Mouse (Mus musculus) forebrain, embryonic 14.5 days (tissue): ENCODE data around the gene Pam. TPM values are rescaled to one million over a fixed set of nuclear protein-coding genes. Genes with fewer than 3 reads are reported as not detected.

Source experiments
- ATAC-seq: fragments of 200-750 bp; cut with Nextera tagmentation; 2 replicates; pipeline ENCODE4 v1.8.0; 2017; ENCODE audit warnings: mild to moderate bottlenecking, moderate library complexity
- DNase-seq: peaks from one replicate; pipeline ENCODE4 v3.0.0-alpha.2; 2015; ENCODE audit warnings: low spot score
- H3K27ac ChIP-seq: fragments of 300-500 bp; sonication (generic); 2 replicates; pipeline ENCODE4 v1.5.1; 2014; ENCODE audit warnings: low read depth, mild to moderate bottlenecking, control low read depth, low read length, moderate library complexity
- H3K27me3 ChIP-seq: fragments of 300-500 bp; sonication (generic); replicated peaks from 2 replicates; pipeline ENCODE4 v1.6.1; 2014; ENCODE audit warnings: low read length, control low read depth, mixed read lengths; ENCODE audit not compliant: control insufficient read depth, insufficient read depth
- H3K36me3 ChIP-seq: fragments of 300-500 bp; sonication (generic); 2 replicates; pipeline ENCODE4 v1.6.1; 2014; ENCODE audit warnings: low read length, control low read depth; ENCODE audit not compliant: control insufficient read depth, insufficient read depth
- H3K4me1 ChIP-seq: fragments of 300-500 bp; sonication (generic); 2 replicates; pipeline ENCODE4 v1.6.1; 2014; ENCODE audit warnings: antibody characterized with exemption, low read length, control low read depth; ENCODE audit not compliant: control insufficient read depth, insufficient read depth
- H3K4me2 ChIP-seq: fragments of 300-500 bp; sonication (generic); 2 replicates; pipeline ENCODE4 v1.6.1; 2014; ENCODE audit warnings: mild to moderate bottlenecking, control low read depth, low read length
- H3K4me3 ChIP-seq: fragments of 300-500 bp; sonication (generic); 2 replicates; pipeline ENCODE4 v1.5.1; 2014; ENCODE audit warnings: low read depth, low read length, control low read depth
- H3K9ac ChIP-seq: fragments of 300-500 bp; sonication (generic); 2 replicates; pipeline ENCODE4 v1.6.1; 2014; ENCODE audit warnings: mild to moderate bottlenecking, low read length, control low read depth, moderate library complexity
- H3K9me3 ChIP-seq: fragments of 300-500 bp; sonication (generic); replicated peaks from 2 replicates; pipeline ENCODE4 v1.6.1; 2016; ENCODE audit warnings: low read length, control low read depth, mixed read lengths; ENCODE audit not compliant: control insufficient read depth
- WGBS: fragments of 180-500 bp; shearing (Covaris S2); extraction: QIAGEN DNeasy Blood & Tissue Kit; methylation state at CpG from one replicate; pipeline ENCODE4 v1.1.7; 2014; 5-methylcytosine and 5-hydroxymethylcytosine counted together
- polyA plus RNA-seq: library from polyadenylated mRNA; unstranded; fragments of >200 nt; fragmentation: Nextera tagmentation; extraction: Ambion mirVana; gene quantifications from 2 replicates; pipeline ENCODE4 v1.2.1, GENCODE M21; 2014

Pam gene
- polyA plus RNA-seq, 1 experiment from 2014 or later = 41.7 TPM

DNA sequence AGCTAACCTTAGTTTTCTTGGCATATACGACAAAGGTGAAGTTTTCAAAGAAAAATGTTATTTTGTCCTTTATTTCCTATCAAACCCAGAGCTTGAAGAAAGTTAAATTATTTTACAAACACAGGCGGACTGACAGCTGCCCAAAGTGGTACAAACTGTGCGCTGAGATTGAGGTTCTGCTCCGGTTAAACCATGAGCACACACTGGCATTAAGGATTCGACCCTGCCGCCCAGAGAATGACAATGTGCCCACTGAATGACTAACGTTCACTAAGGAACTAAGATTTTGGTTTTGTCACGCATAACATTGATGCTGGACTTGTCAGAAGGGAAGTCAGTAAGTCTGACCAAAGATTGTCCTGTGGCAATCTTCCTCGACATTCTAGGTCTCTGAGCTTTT lies 24.0 kb downstream of the Pam start:
- no peaks in the 10 kb centered on the region for H3K4me1 ChIP-seq
- no peak overlapping the region for H3K4me3 ChIP-seq
- H3K27me3 ChIP-seq = no peaks in the 10 kb centered on the region
- no peaks in the 10 kb centered on the region for H3K36me3 ChIP-seq
- DNase-seq (no peak), ATAC-seq (no peak)
- no peak overlapping the region for H3K4me2 ChIP-seq
- H3K9me3 ChIP-seq = no peaks in the 10 kb centered on the region
- no peak overlapping the region for H3K9ac ChIP-seq
- H3K27ac ChIP-seq = no peak overlapping the region
- WGBS = 88% methylated on average over 9 of the region's 9 CpGs

DNA sequence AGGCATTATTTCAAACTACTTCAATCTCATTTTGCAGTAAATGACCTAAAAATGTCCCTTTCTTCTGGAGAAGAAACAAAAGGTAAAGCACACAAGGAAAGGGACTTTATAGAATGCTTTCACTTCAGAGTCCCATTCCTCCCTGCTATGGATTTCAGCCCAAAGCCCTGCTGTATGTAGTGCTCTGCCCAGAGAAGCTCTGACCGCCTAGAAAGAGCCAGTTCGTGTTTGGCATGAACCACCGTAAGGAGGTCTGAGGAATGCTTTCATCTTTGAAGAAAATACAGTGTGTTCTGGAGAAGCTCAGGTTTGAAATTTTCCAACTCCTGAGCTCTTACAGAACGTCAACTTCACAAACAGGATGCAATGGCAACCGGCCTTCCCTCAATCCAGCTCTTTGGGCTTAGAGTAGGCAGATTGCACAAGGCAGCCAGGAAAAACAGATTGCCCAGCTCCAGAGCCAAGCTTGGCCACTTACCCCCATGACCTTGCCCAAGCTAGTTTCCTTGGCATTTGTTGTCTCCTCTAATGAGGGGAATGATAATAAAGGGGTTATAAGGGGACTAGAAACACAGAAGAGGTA lies 24.6 kb downstream of the Pam start:
- WGBS = 57% methylated on average over 5 of the region's 5 CpGs
- H3K9ac ChIP-seq = no peak overlapping the region

DNA sequence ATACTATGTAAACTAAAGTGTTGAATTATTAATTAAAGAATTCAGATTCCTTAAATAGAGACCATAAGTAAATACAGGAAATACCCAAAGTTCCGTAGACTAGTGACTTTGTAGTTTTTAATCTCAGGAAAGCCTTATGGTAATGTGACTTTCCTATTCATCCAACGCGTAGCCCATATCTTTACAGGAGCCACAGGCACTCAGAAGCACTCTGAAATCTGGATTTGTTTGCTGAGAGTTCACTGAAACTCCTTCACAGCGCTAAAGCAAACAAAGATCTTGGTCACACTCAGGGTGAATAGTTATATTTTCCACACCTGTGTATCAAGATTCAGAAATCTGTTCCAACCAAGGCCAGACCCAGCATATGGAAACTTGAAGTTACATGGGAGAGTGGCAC lies 27.3 kb downstream of the Pam start:
- 95% methylated on average over 4 of the region's 4 CpGs for WGBS
- Histone ChIP-seq H3K4me3 (no peak overlapping the region), H3K36me3 (no peaks in the 10 kb centered on the region), H3K9ac (no peak overlapping the region), H3K27me3 (no peaks in the 10 kb centered on the region), H3K4me2 (no peak overlapping the region), H3K4me1 (no peaks in the 10 kb centered on the region), H3K27ac (no peak overlapping the region), H3K9me3 (no peaks in the 10 kb centered on the region)
- ATAC-seq = no peak
- no peak for DNase-seq

More for the DNA sequence above, 24.6 kb downstream of the Pam start:
- Histone ChIP-seq H3K36me3 (no peaks in the 10 kb centered on the region), H3K27ac (no peak overlapping the region), H3K9me3 (no peaks in the 10 kb centered on the region), H3K4me3 (no peak overlapping the region), H3K4me1 (no peaks in the 10 kb centered on the region), H3K27me3 (no peaks in the 10 kb centered on the region), H3K4me2 (no peak overlapping the region)
- no peak for ATAC-seq
- DNase-seq = no peak

DNA sequence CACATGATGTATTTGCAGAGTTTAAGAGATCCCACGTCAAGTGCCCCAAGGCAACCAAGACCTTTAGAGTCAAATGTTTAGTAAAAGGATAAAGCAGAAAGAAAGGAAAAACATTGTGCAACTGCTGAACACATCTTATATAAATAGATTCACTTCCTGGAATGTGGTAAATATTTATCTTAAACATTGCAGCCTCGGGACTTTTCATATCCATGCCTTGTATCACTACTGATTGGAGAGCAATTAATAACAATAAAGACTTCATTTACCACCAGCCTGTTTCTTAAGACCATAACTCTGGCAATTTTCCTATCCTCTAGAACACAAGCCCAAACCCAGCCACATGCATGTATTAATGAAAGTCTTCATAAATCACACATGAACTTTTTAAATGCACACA lies 33.4 kb downstream of the Pam start:
- 79% methylated on average over 2 of the region's 2 CpGs for WGBS
- DNase-seq (no peak), ATAC-seq (no peak)
- H3K4me3 ChIP-seq = no peak overlapping the region
- H3K36me3 ChIP-seq = no peaks in the 10 kb centered on the region
- H3K4me2 ChIP-seq = no peak overlapping the region
- H3K27ac ChIP-seq = no peak overlapping the region
- H3K9ac ChIP-seq = no peak overlapping the region
- H3K4me1 ChIP-seq = 0 out of 2 replicates have a peak, but pooled peaks cover 3% of the 10 kb centered on the region
- H3K27me3 ChIP-seq = no peaks in the 10 kb centered on the region
- no peaks in the 10 kb centered on the region for H3K9me3 ChIP-seq

GRCm38 (mm10) chr1:98059401-98059800 lies 36.0 kb downstream of the Pam start:
- ATAC-seq (no peak), DNase-seq (no peak)
- H3K4me1 ChIP-seq = peaks cover 3% of the 10 kb centered on the region; the same call in 1 of the 2 replicates
- H3K27ac ChIP-seq = no peak overlapping the region
- no peaks in the 10 kb centered on the region for H3K36me3 ChIP-seq
- no peaks in the 10 kb centered on the region for H3K27me3 ChIP-seq
- WGBS = 85% methylated on average over 1 of the region's 1 CpGs
- no peaks in the 10 kb centered on the region for H3K9me3 ChIP-seq
- H3K4me2 ChIP-seq = no peak overlapping the region
- no peak overlapping the region for H3K9ac ChIP-seq
- H3K4me3 ChIP-seq = no peak overlapping the region

- Histone ChIP-seq H3K4me3 (no peak overlapping the region), H3K36me3 (no peaks in the 10 kb centered on the region), H3K4me2 (no peak overlapping the region), H3K9ac (no peak overlapping the region), H3K27ac (no peak overlapping the region), H3K4me1 (peaks cover 7% of the 10 kb centered on the region), H3K9me3 (no peaks in the 10 kb centered on the region), H3K27me3 (no peaks in the 10 kb centered on the region)
- ATAC-seq (no peak), DNase-seq (no peak)
- WGBS = 50% methylated on average over 11 of the region's 11 CpGs
Observed at GRCm38 (mm10) chr1:98056996-98057945, 38.2 kb downstream of the Pam start.

DNA sequence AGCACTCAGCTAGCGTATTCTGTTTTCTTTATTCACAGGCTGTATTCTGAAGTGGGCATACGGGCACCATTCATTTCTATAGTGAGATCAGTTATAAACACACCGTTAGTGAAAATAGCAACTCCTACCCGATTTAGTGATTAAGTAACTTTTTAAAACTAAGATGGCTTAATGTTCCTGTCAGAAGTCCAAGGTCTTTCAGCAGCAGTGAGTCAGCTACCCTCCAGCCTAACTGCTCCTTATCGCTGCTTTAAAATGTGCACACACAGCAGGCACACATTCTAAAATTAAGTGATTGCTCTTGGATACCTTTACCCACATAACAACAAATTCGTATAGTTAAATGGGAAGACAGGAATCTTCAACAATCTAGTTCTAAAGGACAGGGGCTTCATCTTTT lies 39.2 kb downstream of the Pam start:
- no peak overlapping the region for H3K4me2 ChIP-seq
- no peaks in the 10 kb centered on the region for H3K9me3 ChIP-seq
- no peak for ATAC-seq
- no peak overlapping the region for H3K4me3 ChIP-seq
- H3K9ac ChIP-seq = no peak overlapping the region
- 43% methylated on average over 6 of the region's 6 CpGs for WGBS
- H3K4me1 ChIP-seq = peaks cover 7% of the 10 kb centered on the region
- H3K27me3 ChIP-seq = no peaks in the 10 kb centered on the region
- DNase-seq = no peak
- no peak overlapping the region for H3K27ac ChIP-seq
- H3K36me3 ChIP-seq = no peaks in the 10 kb centered on the region

DNA sequence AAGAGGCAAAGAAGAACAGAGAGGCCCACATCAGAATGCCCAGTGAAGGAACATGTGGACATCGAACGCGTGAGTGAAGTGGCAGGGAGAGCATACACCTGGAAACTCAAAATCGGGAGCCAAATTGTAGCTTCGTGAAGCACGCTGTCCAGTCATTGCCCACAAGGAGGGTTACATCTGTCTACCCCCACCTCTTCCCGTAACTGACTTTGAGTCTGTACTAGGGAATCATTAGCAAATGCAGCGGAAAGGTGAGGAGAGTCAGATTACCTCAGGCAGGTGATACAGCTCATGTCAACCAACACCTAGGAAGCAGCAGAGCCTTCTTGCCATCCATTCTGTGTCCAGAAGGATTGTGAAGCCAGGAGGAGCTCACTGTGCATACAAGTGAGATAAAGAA lies 39.9 kb downstream of the Pam start:
- DNase-seq (no peak), ATAC-seq (no peak)
- Histone ChIP-seq H3K36me3 (no peaks in the 10 kb centered on the region), H3K27ac (no peak overlapping the region), H3K9ac (no peak overlapping the region), H3K4me2 (no peak overlapping the region), H3K4me1 (peaks cover 7% of the 10 kb centered on the region), H3K9me3 (no peaks in the 10 kb centered on the region), H3K27me3 (no peaks in the 10 kb centered on the region), H3K4me3 (no peak overlapping the region)
- whole genome bisulfite sequencing = 92% methylated on average over 8 of the region's 8 CpGs

DNA sequence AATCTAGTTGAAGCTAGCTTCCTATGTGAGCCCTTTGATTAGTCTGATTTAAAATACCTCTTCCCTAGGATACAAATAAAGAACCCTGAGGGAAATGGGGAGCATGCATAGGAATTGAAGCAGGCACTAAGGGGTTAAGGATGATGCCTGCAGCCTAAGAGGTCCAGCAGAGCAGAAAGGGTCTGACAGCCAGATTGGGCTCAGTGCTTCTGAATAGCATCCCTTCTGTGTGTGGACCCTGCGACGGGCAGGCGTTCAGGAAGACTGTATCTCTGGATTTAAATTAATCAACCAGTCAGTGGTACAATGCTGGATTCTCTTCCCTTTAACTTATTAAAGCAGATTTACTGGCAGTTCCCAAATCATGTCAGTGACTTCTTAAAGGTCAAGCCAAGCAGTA lies 41.5 kb downstream of the Pam start:
- no peak overlapping the region for H3K27ac ChIP-seq
- H3K4me1 ChIP-seq = peaks cover 9% of the 10 kb centered on the region
- H3K27me3 ChIP-seq = no peaks in the 10 kb centered on the region
- no peak overlapping the region for H3K4me2 ChIP-seq
- no peaks in the 10 kb centered on the region for H3K36me3 ChIP-seq
- DNase-seq (peak; percentile 58), ATAC-seq (peak; percentile 60; the same call in 1 of the 2 replicates)
- H3K9me3 ChIP-seq = no peaks in the 10 kb centered on the region
- WGBS = 7% methylated on average over 3 of the region's 3 CpGs
- no peak overlapping the region for H3K9ac ChIP-seq
- no peak overlapping the region for H3K4me3 ChIP-seq
